Mouse (Mus musculus): ENCODE measurements at regions not wholly inside any gene's neighbourhood (a gene's known extent, or its start where the extent isn't known, plus 50 kb on each side); places are given as distances from the start of the nearest gene placed in this dataset.

DNA sequence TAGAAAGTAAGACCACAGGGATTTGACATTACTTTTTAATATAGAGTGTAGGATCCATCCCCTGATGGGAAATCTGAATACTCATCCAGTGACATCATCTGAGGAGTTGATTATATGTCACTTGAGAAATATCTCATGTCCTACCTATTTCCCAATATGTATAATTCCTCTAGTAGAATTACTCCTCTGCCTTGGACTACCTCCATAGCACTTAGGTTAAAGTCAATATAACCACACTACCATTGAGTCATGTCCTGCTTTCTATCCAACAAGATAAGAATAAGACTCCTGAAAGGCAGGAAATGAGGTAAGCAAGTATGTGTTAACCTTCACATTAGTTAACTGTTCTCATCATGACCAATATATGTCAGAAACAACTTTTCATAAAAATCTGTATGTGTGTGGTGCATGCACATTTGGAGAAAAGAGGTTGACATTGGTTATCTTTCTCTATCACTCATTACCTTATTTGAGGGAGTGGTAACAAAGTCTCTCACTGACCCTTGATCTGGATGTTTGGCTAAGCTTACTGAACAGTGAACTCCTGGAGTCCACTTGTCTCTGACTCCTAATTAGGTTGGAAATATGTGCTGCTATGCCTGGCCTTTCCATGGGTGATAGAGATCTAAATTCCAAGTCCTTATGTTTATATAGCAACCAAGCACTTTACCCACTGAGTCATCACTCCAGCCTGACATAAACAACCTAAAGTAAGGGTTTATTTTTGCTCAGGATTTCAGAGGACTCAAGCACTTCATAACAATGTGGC, 292.0 kb upstream of the Pitrm1 start:
- DNase-seq (ENCODE audit: inconsistent ontology term), result no peak

DNA sequence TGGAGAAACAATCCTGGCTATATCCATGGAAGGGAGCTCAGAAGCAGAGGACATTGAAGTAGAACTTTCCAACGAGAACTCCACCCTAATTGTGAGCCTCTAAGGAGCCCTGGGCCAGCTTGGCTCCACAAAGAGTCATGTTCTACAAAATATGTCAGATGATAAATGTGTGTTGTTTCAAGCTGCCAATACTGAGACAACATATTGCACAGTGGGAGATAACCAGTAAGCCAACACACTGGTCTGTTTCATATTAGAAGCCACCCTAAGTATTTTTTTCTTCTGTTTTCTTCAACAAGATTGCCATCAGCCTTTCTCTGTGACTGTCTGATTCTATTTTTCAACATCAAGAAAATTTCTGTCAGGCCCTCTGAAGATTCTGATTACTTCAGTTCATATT, 289.5 kb upstream of the Pitrm1 start:
- DNase-seq (ENCODE audit: inconsistent ontology term), result no peak

DNA sequence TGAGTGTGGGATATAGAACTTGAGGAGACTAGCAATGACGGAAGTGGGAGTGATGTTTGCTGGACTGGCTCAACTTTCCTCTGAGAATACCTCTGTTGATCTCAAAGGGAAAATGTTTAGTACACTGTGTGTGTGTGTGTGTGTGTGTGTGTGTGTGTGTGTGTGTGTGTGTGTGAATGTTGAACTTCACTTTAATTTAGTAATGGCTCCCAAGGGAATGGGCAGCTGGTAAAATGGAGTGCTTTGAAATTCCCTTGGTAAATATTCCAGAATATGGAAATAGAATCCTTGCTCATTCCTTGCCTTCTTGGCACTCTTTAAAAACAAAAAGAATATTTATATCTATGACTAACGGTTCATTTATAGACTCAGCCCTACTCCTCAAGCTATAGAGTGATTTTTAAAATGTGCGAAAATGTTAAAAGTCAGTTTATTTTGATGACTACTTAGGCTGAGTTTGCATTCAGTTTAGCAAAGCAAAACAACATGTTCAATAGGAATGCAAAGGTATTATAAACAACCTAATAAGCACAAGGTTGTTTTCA, 287.6 kb upstream of the Pitrm1 start:
- no peak for DNase-seq (ENCODE audit: inconsistent ontology term)

DNA sequence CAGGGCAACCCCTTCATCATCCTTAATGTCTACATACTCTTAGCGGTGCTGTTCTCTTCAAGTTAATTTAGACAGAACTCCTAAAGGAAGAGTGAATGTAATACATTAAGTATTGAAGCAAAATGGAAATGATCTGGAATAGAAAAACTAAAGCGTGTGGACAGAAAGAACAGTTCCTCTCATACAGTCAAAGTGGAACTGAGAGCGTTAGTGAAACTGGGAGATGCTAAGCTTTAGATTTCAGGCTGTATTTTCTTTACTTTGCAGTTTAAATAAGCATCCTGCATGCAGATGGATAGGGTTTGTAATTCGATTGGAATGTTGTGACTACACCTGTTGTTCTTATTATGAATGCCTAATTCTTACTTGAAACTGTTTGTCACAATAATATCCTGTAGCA, 286.5 kb upstream of the Pitrm1 start:
- DNase-seq (ENCODE audit: inconsistent ontology term), result peak; percentile 22

DNA sequence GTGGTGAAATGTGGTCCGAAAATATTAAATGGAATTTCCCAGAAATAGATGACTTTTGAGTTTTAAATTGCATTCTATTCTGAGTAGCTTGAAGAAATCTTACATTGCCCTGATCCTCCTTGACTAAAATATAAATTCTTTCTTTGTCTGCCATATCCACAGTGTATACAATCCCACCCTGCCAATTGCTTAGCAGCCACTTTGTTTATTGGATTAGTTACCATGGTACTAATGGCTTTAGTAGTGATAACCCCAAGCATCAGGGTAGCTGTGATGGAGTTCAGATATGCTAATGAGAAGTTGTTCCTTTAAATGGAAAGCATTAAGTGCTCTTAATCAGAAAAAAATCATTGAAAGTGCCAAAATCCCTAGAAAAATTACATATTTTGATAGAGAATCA, 277.4 kb upstream of the Pitrm1 start:
- DNase-seq (ENCODE audit: inconsistent ontology term), result no peak

DNA sequence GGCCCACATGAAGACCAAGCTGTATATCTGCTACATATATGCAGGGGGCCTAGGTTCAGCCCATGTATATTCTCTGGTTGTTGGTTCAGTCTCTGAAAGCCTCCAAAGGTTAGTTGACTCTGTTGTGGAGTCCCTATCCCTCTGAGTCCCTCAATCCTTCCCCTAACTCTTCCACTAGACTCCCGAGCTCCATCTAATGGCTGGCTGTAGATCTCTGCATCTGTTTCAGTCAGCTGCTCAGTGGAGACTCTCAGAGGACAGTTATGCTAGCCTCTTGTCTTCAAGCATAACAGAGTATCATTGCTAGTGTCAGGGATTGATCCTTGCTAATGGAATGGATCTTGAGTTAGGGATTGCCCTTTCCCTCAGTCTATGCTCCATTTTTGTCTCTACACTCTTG, 275.0 kb upstream of the Pitrm1 start:
- DNase-seq (ENCODE audit: inconsistent ontology term), result no peak

DNA sequence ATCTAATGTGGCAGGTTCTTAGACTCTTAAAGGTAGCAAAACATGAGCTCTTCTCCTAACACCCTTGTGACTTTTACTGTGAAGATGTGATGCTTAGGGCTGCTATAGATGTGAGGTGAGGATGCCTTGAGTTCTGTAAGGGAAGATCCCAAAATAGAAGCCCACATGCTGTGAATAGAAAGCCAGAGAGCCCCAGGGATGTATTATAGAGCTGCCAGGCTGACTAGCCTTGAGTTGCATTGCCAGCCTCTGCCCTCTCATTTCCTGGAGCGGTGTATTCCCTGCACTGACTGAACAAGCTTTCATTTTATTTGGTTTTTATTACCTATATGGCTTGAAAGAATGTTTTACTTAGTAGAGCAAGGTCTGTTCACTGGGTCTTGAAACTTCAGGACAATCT, 267.9 kb upstream of the Pitrm1 start:
- DNase-seq (ENCODE audit: inconsistent ontology term), result no peak

DNA sequence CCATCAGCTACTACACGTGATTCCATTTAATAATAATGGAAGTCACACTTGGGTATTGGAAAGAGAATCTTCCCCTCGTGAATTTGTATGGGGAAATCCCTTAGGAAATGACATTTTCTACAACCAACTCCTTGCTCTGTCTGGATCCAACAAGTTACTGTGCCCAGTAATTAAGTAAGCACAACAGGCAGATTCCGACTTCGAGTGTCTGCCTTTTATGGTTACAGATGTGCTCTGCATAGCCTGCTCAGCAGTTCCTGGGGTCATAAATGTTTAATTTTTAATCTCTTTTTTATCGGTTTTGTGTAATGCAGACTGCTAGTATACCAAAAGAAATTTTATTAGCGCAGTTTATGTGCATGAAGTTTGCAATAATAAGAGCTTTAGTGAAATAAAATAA, 259.8 kb upstream of the Pitrm1 start:
- no peak for DNase-seq (ENCODE audit: inconsistent ontology term)

DNA sequence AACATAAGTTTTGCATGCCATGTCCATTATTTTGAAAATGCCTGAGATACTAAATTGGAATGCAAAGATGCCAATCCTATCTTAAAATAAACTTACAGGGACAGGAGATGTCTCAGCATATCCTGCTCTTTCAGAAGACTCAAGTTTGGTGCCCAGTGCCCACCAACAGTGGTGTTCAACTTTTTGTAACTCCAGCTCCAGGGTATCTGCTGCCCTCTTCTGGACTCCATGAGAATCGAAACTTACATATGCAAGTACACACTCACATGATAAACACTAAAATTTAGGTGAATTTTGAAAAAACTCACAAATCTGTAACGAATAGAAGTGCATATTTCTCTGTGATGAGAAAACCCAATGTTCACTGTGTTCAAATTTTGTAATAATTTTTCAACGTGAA, 255.9 kb upstream of the Pitrm1 start:
- DNase-seq (ENCODE audit: inconsistent ontology term), result no peak

DNA sequence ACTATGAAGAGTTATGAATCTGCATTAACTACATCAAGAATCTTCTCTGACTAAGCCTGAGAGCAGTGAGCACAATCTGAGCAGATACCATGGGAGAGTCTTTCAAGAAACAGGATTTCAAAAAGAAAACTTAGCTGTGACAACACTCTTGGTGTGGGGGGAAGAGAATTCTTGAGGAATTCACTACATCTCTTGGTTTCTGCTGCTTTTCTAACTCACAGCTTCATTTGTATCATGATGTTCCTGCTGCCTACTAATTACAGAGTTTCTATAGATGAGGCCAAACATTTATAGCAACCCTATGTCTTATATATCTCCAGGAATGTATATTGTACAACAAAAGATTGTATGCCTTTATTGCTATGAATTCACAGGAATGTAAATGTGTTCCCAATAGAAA, 242.2 kb upstream of the Pitrm1 start:
- DNase-seq (ENCODE audit: inconsistent ontology term), result no peak

DNA sequence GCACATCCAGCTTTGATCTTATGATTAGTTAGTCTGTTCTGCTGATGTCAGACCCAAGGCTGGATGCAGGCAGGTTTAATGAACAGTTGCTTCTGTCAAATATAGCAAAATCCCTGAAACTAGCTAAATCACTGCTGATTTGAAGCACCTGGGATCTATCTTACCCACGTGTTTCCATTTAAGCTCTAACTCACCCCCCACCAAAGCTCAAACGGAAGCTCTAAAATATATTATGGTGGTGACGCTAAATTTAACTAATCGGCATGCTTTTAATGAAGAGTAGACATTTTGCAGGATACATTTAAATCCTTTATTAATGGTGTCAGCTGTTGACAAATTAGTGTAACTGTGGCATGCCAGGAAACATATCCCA, 241.3 kb upstream of the Pitrm1 start:
- no peak for DNase-seq (ENCODE audit: inconsistent ontology term)

DNA sequence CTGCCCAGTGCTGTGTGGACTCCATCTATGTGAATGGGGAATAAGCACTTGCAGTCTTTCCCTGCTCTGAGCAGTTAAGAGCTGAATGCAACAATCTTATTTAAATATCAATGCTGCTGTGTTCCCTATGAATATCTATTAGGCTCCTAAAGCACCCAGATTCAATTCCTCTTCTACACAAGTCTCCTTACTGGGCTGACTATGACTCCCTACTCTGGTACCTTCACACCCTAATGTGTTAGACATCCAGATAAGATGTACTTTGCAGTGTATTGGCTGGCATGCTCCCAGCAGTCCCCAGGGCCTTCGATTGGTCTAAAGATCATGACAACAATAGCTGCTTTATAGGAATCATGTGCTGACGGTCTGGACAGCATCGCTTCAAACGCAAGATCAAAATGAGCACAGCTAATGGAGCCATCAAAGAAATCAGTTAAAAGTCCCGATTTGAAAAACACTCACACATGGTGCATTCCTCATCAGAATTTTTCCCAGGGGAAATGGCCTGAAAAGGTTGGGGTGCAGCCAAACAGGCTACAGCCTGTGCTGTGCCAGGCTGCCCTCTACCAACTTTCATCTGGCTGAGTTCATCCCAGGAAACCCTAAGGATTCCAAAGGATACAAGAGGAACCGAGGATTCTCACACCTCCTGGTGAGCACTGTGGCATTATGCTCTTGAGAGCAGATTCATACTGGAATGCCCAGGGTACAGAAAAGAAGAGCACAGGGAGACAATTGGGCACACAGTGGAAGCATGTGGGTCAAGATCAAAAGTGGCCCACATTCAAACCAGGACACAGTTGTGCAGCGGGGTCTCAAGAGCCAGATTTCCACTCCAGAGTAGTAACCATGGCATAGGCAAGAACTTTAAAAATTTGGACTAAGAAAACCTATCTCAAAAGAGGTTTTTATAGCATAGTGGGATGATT, 240.7 kb upstream of the Pitrm1 start:
- peak; percentile 69 for DNase-seq (ENCODE audit: inconsistent ontology term)

DNA sequence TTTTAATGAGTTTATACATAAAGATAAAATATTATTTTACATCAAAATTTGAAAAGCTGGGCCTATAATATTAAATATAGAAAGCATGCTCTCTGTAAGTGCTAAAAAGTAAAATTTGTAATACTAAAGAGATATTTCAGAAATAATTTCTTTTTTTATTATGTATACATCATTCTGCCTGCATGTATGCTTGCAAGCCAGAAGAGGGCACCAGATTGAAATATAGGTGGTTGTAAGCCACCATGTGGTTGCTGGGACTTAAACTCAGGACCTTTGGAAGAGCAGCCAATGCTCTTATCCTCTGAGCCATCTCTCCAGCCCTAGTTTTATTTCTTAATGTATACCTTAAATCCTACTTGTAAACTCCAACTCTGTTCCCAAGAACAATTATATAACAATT, 231.7 kb upstream of the Pitrm1 start:
- DNase-seq (ENCODE audit: inconsistent ontology term), result no peak

DNA sequence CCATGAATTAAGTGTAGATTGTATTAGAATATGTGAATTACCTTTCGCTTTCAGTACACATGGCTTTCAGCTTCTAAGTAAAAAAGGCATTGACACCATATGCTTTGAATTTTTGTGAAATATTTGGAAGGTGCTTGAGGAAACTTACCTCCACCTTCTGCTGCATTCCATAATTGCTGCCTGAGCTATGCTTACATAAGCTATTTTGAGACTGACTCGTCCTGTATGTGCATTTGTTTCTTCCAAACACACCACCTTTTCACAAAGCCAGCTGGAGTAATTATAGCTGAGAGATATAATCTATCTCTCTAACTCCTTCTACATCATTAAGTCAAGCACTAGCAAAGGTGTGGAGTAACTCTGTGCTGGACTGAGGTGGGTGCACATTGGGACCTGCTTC, 224.0 kb upstream of the Pitrm1 start:
- no peak for DNase-seq (ENCODE audit: inconsistent ontology term)

DNA sequence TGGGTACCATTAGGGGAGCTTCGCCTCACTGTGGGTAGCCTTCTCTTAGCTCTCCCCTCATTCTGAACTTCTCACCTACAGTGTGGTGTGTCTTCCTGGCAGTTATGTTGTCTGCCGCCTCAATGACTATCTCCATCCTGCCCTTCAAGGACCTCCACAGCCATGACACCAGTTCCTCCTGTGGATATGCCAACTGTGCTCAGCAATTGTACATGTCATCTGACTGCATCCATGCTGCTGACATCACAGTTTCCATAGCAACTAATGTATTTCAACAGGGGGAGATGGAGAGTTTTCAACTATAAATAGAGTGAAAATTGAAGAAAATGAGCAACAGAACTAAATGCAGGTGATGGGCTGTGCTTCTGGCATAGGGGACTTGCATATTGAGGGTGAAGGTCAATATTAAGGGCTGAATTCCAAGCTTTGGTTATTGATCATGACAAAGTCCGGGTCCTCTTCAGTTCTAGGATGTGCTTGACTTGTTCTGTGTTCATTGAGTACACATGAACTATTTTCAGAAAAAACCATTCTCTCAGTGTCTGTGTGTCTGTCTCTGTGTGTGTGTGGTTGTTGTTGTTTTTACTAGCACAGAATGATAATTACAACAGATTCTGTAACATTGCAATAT, 217.5 kb upstream of the Pitrm1 start:
- no peak for DNase-seq (ENCODE audit: inconsistent ontology term)

DNA sequence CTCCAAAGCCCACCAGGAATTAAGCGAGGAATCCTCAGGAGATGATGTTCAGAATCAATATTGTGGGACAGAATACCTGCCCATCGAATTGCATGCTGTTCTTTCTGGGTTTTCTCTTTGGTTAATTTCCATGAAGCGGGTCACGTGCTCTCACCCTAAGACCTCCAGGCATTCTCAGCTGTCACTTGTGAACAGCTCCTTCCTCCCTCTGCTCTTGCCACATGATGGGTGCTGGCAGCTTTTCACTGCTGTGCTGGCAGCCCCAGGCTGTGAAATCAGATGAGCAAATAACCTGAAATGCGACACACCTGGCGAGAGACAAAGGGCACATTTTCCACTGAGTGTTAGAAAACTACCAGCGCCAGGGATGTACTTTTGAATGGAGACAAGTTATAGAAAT, 207.8 kb upstream of the Pitrm1 start:
- no peak for DNase-seq (ENCODE audit: inconsistent ontology term)

DNA sequence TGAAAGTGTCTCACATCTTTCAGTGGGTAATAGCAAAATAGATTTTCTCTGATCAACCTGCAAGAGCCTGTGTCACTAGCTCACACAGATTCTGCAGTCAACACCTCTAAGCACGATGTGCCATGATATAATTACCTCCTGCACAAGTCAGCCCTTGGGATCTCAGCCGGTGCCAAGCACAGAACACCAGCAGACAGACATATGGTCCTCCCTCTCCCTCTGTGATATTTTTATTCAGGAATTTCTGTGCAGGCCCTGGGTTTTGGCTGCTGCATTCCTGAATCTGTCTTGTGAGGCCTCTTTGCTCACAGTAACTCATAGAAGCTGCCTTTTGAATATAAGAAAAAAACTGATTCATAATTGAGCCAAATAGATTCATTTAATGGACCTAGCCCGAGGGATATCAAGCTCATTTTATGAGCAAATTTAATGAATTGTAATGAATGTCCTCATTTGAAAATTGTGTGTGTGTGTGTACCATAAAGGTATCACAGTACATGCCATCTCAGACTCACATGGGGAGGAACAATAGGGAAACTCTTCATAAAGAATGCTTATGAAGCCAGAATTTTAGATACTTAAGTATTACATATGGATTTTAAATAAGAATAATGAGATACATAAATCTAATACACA, 206.7 kb upstream of the Pitrm1 start:
- DNase-seq (ENCODE audit: inconsistent ontology term), result peak; percentile 26

DNA sequence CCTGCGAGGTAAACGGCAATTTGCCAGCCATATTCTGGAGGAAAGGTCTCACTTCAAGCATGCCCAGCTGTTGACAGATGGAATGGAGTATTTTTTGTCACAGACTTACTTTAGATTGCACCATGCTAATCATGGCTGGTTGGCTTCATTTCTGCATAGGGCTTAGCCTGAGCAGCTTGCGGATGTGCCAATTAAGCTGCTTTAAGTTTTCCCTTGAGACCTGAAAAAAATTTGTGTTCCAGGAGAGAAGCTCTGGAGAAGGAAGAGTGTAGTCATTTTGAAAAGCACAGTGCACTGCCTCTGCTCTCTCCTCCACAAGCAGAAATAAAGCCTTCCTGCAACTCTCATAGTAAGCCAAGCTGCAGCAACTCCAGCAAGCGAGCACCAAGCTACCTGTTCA, 182.8 kb upstream of the Pitrm1 start:
- DNase-seq (ENCODE audit: inconsistent ontology term), result no peak

DNA sequence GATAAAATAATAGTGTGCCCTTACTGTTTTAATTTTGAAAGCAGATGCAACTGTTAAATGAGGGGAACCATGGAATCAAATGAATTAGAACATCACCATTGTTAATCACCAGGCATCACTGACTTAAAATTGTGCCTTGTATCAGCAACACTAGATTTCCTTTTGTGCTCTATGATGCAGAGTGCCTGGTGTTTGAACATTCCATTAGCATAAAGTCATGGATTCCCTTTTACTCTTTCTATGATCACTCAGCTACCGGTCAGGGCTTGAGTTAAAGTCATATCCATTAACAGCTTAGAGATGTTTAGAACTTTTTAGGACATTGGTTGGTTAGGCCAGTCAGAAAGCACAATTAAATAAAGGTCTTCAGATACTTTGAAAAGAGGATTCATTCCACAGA, 180.3 kb upstream of the Pitrm1 start:
- DNase-seq (ENCODE audit: inconsistent ontology term), result peak; percentile 52

DNA sequence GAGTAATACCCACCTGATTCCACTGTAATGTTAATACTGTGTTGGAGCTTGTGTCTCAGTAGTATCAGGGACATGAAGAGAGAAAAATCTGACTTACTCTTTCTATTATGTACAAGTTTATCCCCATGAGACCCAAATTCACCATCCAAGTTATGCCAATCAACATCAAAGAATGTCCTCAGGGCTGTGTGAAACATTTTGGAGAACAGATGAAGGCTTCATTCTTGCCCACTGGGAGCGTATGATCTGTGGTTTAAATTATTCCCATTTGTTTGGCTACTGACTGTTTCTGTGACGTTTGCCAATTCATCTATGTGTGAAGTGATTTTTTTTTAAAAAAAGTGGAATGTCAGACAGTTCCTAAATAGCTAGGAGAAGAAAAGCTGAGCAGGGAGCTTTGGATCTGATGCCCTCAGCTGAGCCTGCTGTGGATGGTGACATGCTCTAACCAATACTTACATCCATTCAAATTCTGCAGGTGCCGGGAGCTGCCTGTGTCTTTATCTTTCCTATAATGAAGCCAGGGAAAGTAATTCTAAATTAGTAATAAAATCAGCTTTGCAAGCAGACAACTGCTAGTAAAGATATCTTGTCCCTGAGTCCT, 173.3 kb upstream of the Pitrm1 start:
- peak; percentile 95 for DNase-seq (ENCODE audit: inconsistent ontology term)

DNA sequence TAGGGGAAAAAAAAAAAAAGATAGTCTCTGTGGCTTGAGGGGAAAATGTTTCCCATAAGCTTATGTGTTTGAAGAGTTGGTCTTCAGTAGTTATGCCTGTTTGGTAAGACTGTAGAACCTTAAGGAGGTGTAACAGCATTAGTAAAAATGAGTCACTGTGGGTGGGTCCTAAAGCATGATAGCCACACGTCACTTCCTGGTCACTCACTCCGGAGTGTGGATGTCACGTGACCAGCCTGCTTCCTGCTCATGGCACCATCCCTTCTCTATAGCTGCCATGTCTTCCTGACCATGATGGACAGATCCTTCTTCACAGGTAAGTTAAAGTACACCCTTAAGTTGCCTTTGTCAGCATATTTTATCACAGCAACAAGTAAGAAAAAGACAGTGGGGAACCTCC, 170.0 kb upstream of the Pitrm1 start:
- DNase-seq (ENCODE audit: inconsistent ontology term), result no peak

Measured in Muller cell, postnatal 12 days (primary cell).